Mouse (Mus musculus) embryonic facial prominence, embryonic 11.5 days (tissue): ENCODE measurements around the gene Src. TPM values are rescaled to one million over a fixed set of nuclear protein-coding genes. Genes with fewer than 3 reads are reported as not detected.
"Not testable (repeated sequence)": the region's sequence is repeated elsewhere in the genome, so short reads cannot be mapped to it uniquely, and the experiment has no call there.

Source experiments
- ATAC-seq: fragments of 200-750 bp; cut with Nextera tagmentation; replicated peaks from 2 replicates; pipeline ENCODE4 v1.8.0; 2017; ENCODE audit warnings: low read depth; ENCODE audit not compliant: insufficient number of reproducible peaks, low FRiP score, low TSS enrichment
- DNase-seq: peaks from one replicate; pipeline ENCODE4 v3.0.0-alpha.2; 2015; ENCODE audit warnings: low spot score
- H3K27ac ChIP-seq: fragments of 300-500 bp; sonication (generic); replicated peaks from 2 replicates; pipeline ENCODE4 v1.5.1; 2014; ENCODE audit warnings: mild to moderate bottlenecking, low read depth, low read length, control low read depth
- H3K27me3 ChIP-seq: fragments of 300-500 bp; sonication (generic); 2 replicates; pipeline ENCODE4 v1.6.1; 2014; ENCODE audit warnings: mild to moderate bottlenecking, low read length, moderate library complexity, mixed read lengths; ENCODE audit not compliant: control insufficient read depth, insufficient read depth
- H3K36me3 ChIP-seq: fragments of 300-500 bp; sonication (generic); replicated peaks from 2 replicates; pipeline ENCODE4 v1.6.1; 2014; ENCODE audit warnings: low read depth, mild to moderate bottlenecking, low read length, moderate library complexity, mixed read lengths; ENCODE audit not compliant: control insufficient read depth, insufficient read depth
- H3K4me1 ChIP-seq: fragments of 300-500 bp; sonication (generic); 2 replicates; pipeline ENCODE4 v1.6.1; 2014; ENCODE audit warnings: low read length, mixed read lengths; ENCODE audit not compliant: control insufficient read depth, insufficient read depth
- H3K4me2 ChIP-seq: fragments of 300-500 bp; sonication (generic); 2 replicates; pipeline ENCODE4 v1.6.1; 2014; ENCODE audit warnings: low read depth, mild to moderate bottlenecking, control low read depth, low read length, moderate library complexity
- H3K4me3 ChIP-seq: fragments of 300-500 bp; sonication (generic); 2 replicates; pipeline ENCODE4 v1.5.1; 2014; ENCODE audit warnings: low read depth, low read length, control low read depth
- H3K9ac ChIP-seq: fragments of 300-500 bp; sonication (generic); replicated peaks from 2 replicates; pipeline ENCODE4 v1.6.1; 2014; ENCODE audit warnings: mild to moderate bottlenecking, control low read depth, low read length
- H3K9me3 ChIP-seq: fragments of 300-500 bp; sonication (generic); replicated peaks from 2 replicates; pipeline ENCODE4 v1.6.1; 2016; ENCODE audit warnings: mild to moderate bottlenecking, low read length, inconsistent platforms, mixed read lengths; ENCODE audit not compliant: control insufficient read depth
- WGBS: fragments of 180-500 bp; shearing (Covaris S2); extraction: QIAGEN DNeasy Blood & Tissue Kit; methylation state at CpG from one replicate; pipeline ENCODE4 v1.1.7; 2014; 5-methylcytosine and 5-hydroxymethylcytosine counted together
- polyA plus RNA-seq: library from polyadenylated mRNA; unstranded; fragments of >200 nt; fragmentation: Nextera tagmentation; extraction: Ambion mirVana; gene quantifications from 2 replicates; pipeline ENCODE4 v1.2.1, GENCODE M21; 2014

The Src gene
- polyA plus RNA-seq, 1 experiment from 2014 or later: 13.9 TPM

GRCm38 (mm10) chr2:157388901-157389590 is 29.2 kb upstream of the Src start:
- not testable (repeated sequence) for H3K9me3 ChIP-seq, H3K9ac ChIP-seq, H3K4me1 ChIP-seq, H3K27me3 ChIP-seq, H3K4me3 ChIP-seq, H3K4me2 ChIP-seq, ATAC-seq, H3K27ac ChIP-seq, H3K36me3 ChIP-seq, DNase-seq
- WGBS: 93% methylated on average over 14 of the region's 14 CpGs

- Histone ChIP-seq H3K9me3 (no peaks in the 10 kb centered on the region), H3K4me3 (no peak overlapping the region), H3K27ac (no peak overlapping the region), H3K27me3 (no peaks in the 10 kb centered on the region), H3K36me3 (no peaks in the 10 kb centered on the region), H3K9ac (no peak overlapping the region), H3K4me2 (no peak overlapping the region), H3K4me1 (no peaks in the 10 kb centered on the region)
- ATAC-seq (no peak), DNase-seq (no peak)
- WGBS: 80% methylated on average over 7 of the region's 7 CpGs
These were observed 28.7 kb upstream of the Src start for GRCm38 (mm10) chr2:157389591-157389921.

GRCm38 (mm10) chr2:157392331-157392730 is 25.9 kb upstream of the Src start:
- no peak overlapping the region for H3K4me2 ChIP-seq
- no peak for DNase-seq
- H3K36me3 ChIP-seq: no peaks in the 10 kb centered on the region
- no peaks in the 10 kb centered on the region for H3K9me3 ChIP-seq
- WGBS: 97% methylated on average over 2 of the region's 2 CpGs
- H3K27ac ChIP-seq: no peak overlapping the region
- H3K27me3 ChIP-seq: no peaks in the 10 kb centered on the region
- H3K9ac ChIP-seq: no peak overlapping the region
- no peaks in the 10 kb centered on the region; the same call in 1 of the 2 replicates for H3K4me1 ChIP-seq
- no peak overlapping the region for H3K4me3 ChIP-seq
- no peak for ATAC-seq

GRCm38 (mm10) chr2:157393549-157393948 is 24.7 kb upstream of the Src start:
- ATAC-seq (no peak), DNase-seq (no peak)
- Histone ChIP-seq H3K27me3 (no peaks in the 10 kb centered on the region), H3K4me2 (no peak overlapping the region), H3K9me3 (no peaks in the 10 kb centered on the region), H3K4me1 (no peaks in the 10 kb centered on the region; the same call in 1 of the 2 replicates), H3K9ac (no peak overlapping the region), H3K27ac (no peak overlapping the region), H3K4me3 (no peak overlapping the region), H3K36me3 (peaks cover 4% of the 10 kb centered on the region)
- 97% methylated on average over 4 of the region's 4 CpGs for WGBS

- Histone ChIP-seq H3K9me3 (no peaks in the 10 kb centered on the region), H3K27ac (no peak overlapping the region), H3K9ac (no peak overlapping the region), H3K27me3 (no peaks in the 10 kb centered on the region), H3K4me3 (no peak overlapping the region), H3K4me2 (no peak overlapping the region), H3K4me1 (no peaks in the 10 kb centered on the region; the same call in 1 of the 2 replicates), H3K36me3 (peaks cover 4% of the 10 kb centered on the region)
- DNase-seq: no peak
- WGBS: 63% methylated on average over 6 of the region's 6 CpGs
- no peak for ATAC-seq
These were observed 23.4 kb upstream of the Src start for GRCm38 (mm10) chr2:157394868-157395267.

GRCm38 (mm10) chr2:157395371-157395770 is 22.9 kb upstream of the Src start:
- Histone ChIP-seq H3K9me3 (no peaks in the 10 kb centered on the region), H3K9ac (no peak overlapping the region), H3K4me1 (no peaks in the 10 kb centered on the region; the same call in 1 of the 2 replicates), H3K27me3 (no peaks in the 10 kb centered on the region), H3K4me2 (no peak overlapping the region), H3K36me3 (peaks cover 4% of the 10 kb centered on the region), H3K4me3 (no peak overlapping the region), H3K27ac (no peak overlapping the region)
- WGBS: 69% methylated on average over 5 of the region's 5 CpGs
- ATAC-seq (no peak), DNase-seq (no peak)

GRCm38 (mm10) chr2:157395960-157396359 is 22.3 kb upstream of the Src start:
- H3K4me1 ChIP-seq: no peaks in the 10 kb centered on the region; the same call in 1 of the 2 replicates
- DNase-seq (no peak), ATAC-seq (no peak)
- H3K36me3 ChIP-seq: peaks cover 4% of the 10 kb centered on the region
- H3K4me2 ChIP-seq: no peak overlapping the region
- no peak overlapping the region for H3K27ac ChIP-seq
- H3K9me3 ChIP-seq: no peaks in the 10 kb centered on the region
- no peaks in the 10 kb centered on the region for H3K27me3 ChIP-seq
- 22% methylated on average over 13 of the region's 13 CpGs for WGBS
- H3K9ac ChIP-seq: 0 out of 2 replicates have a peak overlapping the region, but pooled peaks have one; percentile 9
- no peak overlapping the region for H3K4me3 ChIP-seq

- 82% methylated on average over 4 of the region's 4 CpGs for WGBS
- Histone ChIP-seq H3K36me3 (peaks cover 4% of the 10 kb centered on the region), H3K27ac (no peak overlapping the region), H3K4me1 (no peaks in the 10 kb centered on the region; the same call in 1 of the 2 replicates), H3K4me3 (no peak overlapping the region), H3K9me3 (no peaks in the 10 kb centered on the region), H3K9ac (no peak overlapping the region), H3K27me3 (no peaks in the 10 kb centered on the region), H3K4me2 (no peak overlapping the region)
- DNase-seq: no peak
- no peak for ATAC-seq
These were observed 20.9 kb upstream of the Src start for GRCm38 (mm10) chr2:157397376-157397775.
